Mouse (Mus musculus) MEL (cell line): ENCODE results near the gene Trappc3l. TPM values are rescaled to one million over a fixed set of nuclear protein-coding genes. Genes with fewer than 3 reads are reported as not detected.
A peak's percentile ranks its signal among the peaks of the same experiment; 100 is the strongest.

Experiments used
- DNase-seq: peaks from one replicate; pipeline ENCODE4 v3.0.0; 2011; ENCODE audit warnings: low read depth, low spot score
- H3K27ac ChIP-seq: 2 replicates; pipeline ENCODE4 v1.5.1; 2012; ENCODE audit warnings: low read depth, mild to moderate bottlenecking, control low read depth, low read length, moderate library complexity; ENCODE audit not compliant: control insufficient read depth
- H3K27me3 ChIP-seq, 2 experiments: fragments of 150-350 bp in 1 of 2; sonication (generic) in 1 of 2; 2 replicates each; pipeline ENCODE4 v1.6.1; 2012; ENCODE audit warnings: low read length in 2 of 2, mild to moderate bottlenecking in 2 of 2, improper control_type of control experiment in 1 of 2, moderate library complexity in 1 of 2; ENCODE audit not compliant: insufficient read depth in 2 of 2, control insufficient read depth in 1 of 2
- H3K36me3 ChIP-seq, 2 experiments: 2 replicates each; pipeline ENCODE4 v1.6.1; 2012 to 2014; ENCODE audit warnings: low read length in 2 of 2, improper control_type of control experiment in 1 of 2, inconsistent platforms in 1 of 2, mild to moderate bottlenecking in 1 of 2; ENCODE audit not compliant: insufficient read depth in 2 of 2, control insufficient read depth in 1 of 2
- H3K4me1 ChIP-seq, 2 experiments: fragments of 150-350 bp in 1 of 2; sonication (generic) in 1 of 2; 2 replicates each; pipeline ENCODE4 v1.6.1; 2012; ENCODE audit warnings: low read length in 2 of 2, improper control_type of control experiment in 1 of 2, mild to moderate bottlenecking in 1 of 2; ENCODE audit not compliant: insufficient read depth in 2 of 2, control insufficient read depth in 1 of 2
- H3K4me3 ChIP-seq, 2 experiments: fragments of 150-350 bp in 1 of 2; sonication (generic) in 1 of 2; 2 replicates each; pipeline ENCODE4 v1.5.1; 2012; ENCODE audit warnings: low read depth in 2 of 2, low read length in 2 of 2, mild to moderate bottlenecking in 2 of 2, moderate library complexity in 2 of 2, control low read depth in 1 of 2, improper control_type of control experiment in 1 of 2; ENCODE audit not compliant: control insufficient read depth in 1 of 2, insufficient read depth in 1 of 2
- H3K79me2 ChIP-seq: 2 replicates; pipeline ENCODE4 v1.6.1; 2012; ENCODE audit warnings: mild to moderate bottlenecking, low read length, moderate library complexity; ENCODE audit not compliant: control insufficient read depth, poor library complexity, insufficient read depth
- H3K9ac ChIP-seq: 2 replicates; pipeline ENCODE4 v1.6.1; 2012; ENCODE audit warnings: low read depth, mild to moderate bottlenecking, control low read depth, low read length, moderate library complexity; ENCODE audit not compliant: control insufficient read depth, poor library complexity, severe bottlenecking
- H3K9me3 ChIP-seq: fragments of 150-350 bp; sonication (generic); replicated peaks from 2 replicates; pipeline ENCODE4 v1.6.1; 2012; ENCODE audit warnings: mild to moderate bottlenecking, low read length, improper control_type of control experiment, moderate library complexity; ENCODE audit not compliant: insufficient read depth
- BHLHE40 ChIP-seq: IDR thresholded peaks from 2 replicates; pipeline ENCODE4 v1.6.1; 2012; ENCODE audit warnings: low read depth, mild to moderate bottlenecking, inconsistent platforms, low read length, improper control_type of control experiment, borderline replicate concordance
- CHD1 ChIP-seq: IDR thresholded peaks from 2 replicates; pipeline ENCODE4 v1.6.1; 2012; ENCODE audit warnings: low read depth, mild to moderate bottlenecking, inconsistent platforms, low read length, improper control_type of control experiment
- CHD2 ChIP-seq: IDR thresholded peaks from 2 replicates; pipeline ENCODE4 v1.6.1; 2011; ENCODE audit warnings: low read length, improper control_type of control experiment
- GABPA ChIP-seq: IDR thresholded peaks from 2 replicates; pipeline ENCODE4 v1.6.1; 2012; ENCODE audit warnings: low read depth, mild to moderate bottlenecking, inconsistent platforms, low read length, improper control_type of control experiment, moderate library complexity
- GATA1 ChIP-seq: IDR thresholded peaks from 2 replicates; pipeline ENCODE4 v1.6.1; 2011; ENCODE audit warnings: low read depth, low read length, improper control_type of control experiment
- JUND ChIP-seq: IDR thresholded peaks from 2 replicates; pipeline ENCODE4 v1.6.1; 2011; ENCODE audit warnings: low read depth, mild to moderate bottlenecking, improper control_type of control experiment, low read length
- KAT2A ChIP-seq: conservative IDR thresholded peaks from 2 replicates; pipeline ENCODE4 v1.6.1; 2012; ENCODE audit warnings: low read depth, low read length, improper control_type of control experiment, inconsistent platforms
- MAFK ChIP-seq: IDR thresholded peaks from 2 replicates; pipeline ENCODE4 v1.6.1; 2011; ENCODE audit warnings: low read depth, mild to moderate bottlenecking, low read length, improper control_type of control experiment, borderline replicate concordance
- MYB ChIP-seq: IDR thresholded peaks from 2 replicates; pipeline ENCODE4 v1.6.1; 2011; ENCODE audit warnings: mild to moderate bottlenecking, low read depth, low read length, improper control_type of control experiment
- NRF1 ChIP-seq: IDR thresholded peaks from 2 replicates; pipeline ENCODE4 v1.6.1; 2014; ENCODE audit warnings: low read depth, mild to moderate bottlenecking, inconsistent platforms, low read length, improper control_type of control experiment, moderate library complexity; ENCODE audit not compliant: poor library complexity, insufficient read depth, severe bottlenecking
- RCOR1 ChIP-seq: IDR thresholded peaks from 2 replicates; pipeline ENCODE4 v1.6.1; 2012; ENCODE audit warnings: low read depth, mild to moderate bottlenecking, inconsistent platforms, low read length, improper control_type of control experiment
- SIN3A ChIP-seq: IDR thresholded peaks from 2 replicates; pipeline ENCODE4 v1.6.1; 2012; ENCODE audit warnings: low read length, improper control_type of control experiment, inconsistent platforms
- TAL1 ChIP-seq: IDR thresholded peaks from 2 replicates; pipeline ENCODE4 v1.6.1; 2012; ENCODE audit warnings: mild to moderate bottlenecking, inconsistent platforms, low read length, moderate library complexity, mixed read lengths
- TBP ChIP-seq: IDR thresholded peaks from 2 replicates; pipeline ENCODE4 v1.8.0; 2011; ENCODE audit warnings: low read depth, low read length, improper control_type of control experiment
- TCF12 ChIP-seq: IDR thresholded peaks from 2 replicates; pipeline ENCODE4 v1.6.1; 2014; ENCODE audit warnings: low read depth, mild to moderate bottlenecking, inconsistent platforms, low read length, improper control_type of control experiment, moderate library complexity
- USF1 ChIP-seq: IDR thresholded peaks from 2 replicates; pipeline ENCODE4 v1.6.1; 2014; ENCODE audit warnings: low read depth, mild to moderate bottlenecking, inconsistent platforms, low read length, improper control_type of control experiment, moderate library complexity
- USF2 ChIP-seq, 2 experiments: IDR thresholded peaks; 2 replicates each; pipeline ENCODE4 v1.6.1; 2011 to 2012; ENCODE audit warnings: improper control_type of control experiment in 2 of 2, low read length in 2 of 2, borderline replicate concordance in 1 of 2, inconsistent platforms in 1 of 2, low read depth in 1 of 2, mild to moderate bottlenecking in 1 of 2; ENCODE audit not compliant: insufficient read depth in 1 of 2
- ZKSCAN1 ChIP-seq: IDR thresholded peaks from 2 replicates; pipeline ENCODE4 v1.6.1; 2012; ENCODE audit warnings: low read depth, mild to moderate bottlenecking, inconsistent platforms, low read length, improper control_type of control experiment, moderate library complexity
- ZMIZ1 ChIP-seq: IDR thresholded peaks from 2 replicates; pipeline ENCODE4 v1.6.1; 2012; ENCODE audit warnings: low read depth, mild to moderate bottlenecking, inconsistent platforms, low read length, improper control_type of control experiment, moderate library complexity
- polyA plus RNA-seq, 2 experiments: library from polyadenylated mRNA; stranded (reverse) in 1 of 2; unstranded in 1 of 2; fragments of >175 nt in 1 of 2; fragments of >200 nt in 1 of 2; gene quantifications; 2 replicates each; pipeline versions ENCODE4 v1.2.1 to v1.2.4; 2012; ENCODE audit warnings: low replicate concordance in 2 of 2, low read depth in 1 of 2; ENCODE audit not compliant: insufficient read length in 2 of 2, insufficient read depth in 1 of 2, missing spikeins in 1 of 2
- total RNA-seq: library from RNA; depleted of rRNA; stranded (reverse); fragments of 300-350 nt; gene quantifications from 2 replicates; pipeline ENCODE4 v1.2.3, GENCODE M21; 2012

The Trappc3l gene
- total and polyA plus RNA-seq, 3 experiments: not detected

GRCm38 (mm10) chr10:34044210-34044609 lies 6.8 kb downstream of the Trappc3l start, which contains the start of gene Calhm4:
Calhm4 (minus strand) TSS chr10:34044310.
- Histone ChIP-seq H3K4me1 (no peaks in the 10 kb centered on the region), H3K36me3 (no peaks in the 10 kb centered on the region), H3K27ac (no peak within 1 kb of the TSS), H3K4me3 (no peak within 1 kb of the TSS), H3K27me3 (peaks cover 0 to 1% of the 10 kb centered on the region in 2 experiments; a peak in 2 of 4 replicates), H3K9me3 (no peaks in the 10 kb centered on the region), H3K9ac (no peak within 1 kb of the TSS), H3K79me2 (no peaks in the 10 kb centered on the region)
- TF ChIP-seq GATA1 (no peak), ZKSCAN1 (no peak), RCOR1 (no peak), USF1 (no peak), MAFK (no peak), MYB (no peak), TBP (no peak), TCF12 (no peak), GABPA (no peak), USF2 (IDR thresholded peaks at IDR 0.05; ENCODE audit: borderline replicate concordance in 1 of 2, insufficient read depth in 1 of 2, low read depth in 1 of 2, low read length in 2 of 2) (no peak), CHD2 (no peak), ZMIZ1 (no peak), KAT2A (no peak), NRF1 (no peak), JUND (no peak), SIN3A (no peak), TAL1 (no peak), CHD1 (no peak)
- DNase-seq: no peak

GRCm38 (mm10) chr10:34053987-34054386 lies 16.6 kb downstream of the Trappc3l start:
- DNase-seq: peak; percentile 7
- H3K4me3 ChIP-seq: no peak overlapping the region
- H3K9ac ChIP-seq: no peak overlapping the region
- H3K9me3 ChIP-seq: no peaks in the 10 kb centered on the region
- no peaks in the 10 kb centered on the region for H3K79me2 ChIP-seq
- H3K4me1 ChIP-seq: no peaks in the 10 kb centered on the region
- H3K27ac ChIP-seq: no peak overlapping the region
- H3K27me3 ChIP-seq: no peaks in the 10 kb centered on the region; a peak in 1 of 4 replicates
- no peaks in the 10 kb centered on the region for H3K36me3 ChIP-seq
- no peak for TF ChIP-seq SIN3A
- no peak for TF ChIP-seq BHLHE40
